Mouse (Mus musculus): Measurements from ENCODE around the gene Cntnap1. TPM values are rescaled to one million over a fixed set of nuclear protein-coding genes. Genes with fewer than 3 reads are reported as not detected.
"Not testable (repeated sequence)": the region's sequence is repeated elsewhere in the genome, so short reads cannot be mapped to it uniquely, and the experiment has no call there.

Gene Cntnap1
- polyA plus RNA-seq, 1 experiment from 2014 or later, result 0.09 TPM

DNA sequence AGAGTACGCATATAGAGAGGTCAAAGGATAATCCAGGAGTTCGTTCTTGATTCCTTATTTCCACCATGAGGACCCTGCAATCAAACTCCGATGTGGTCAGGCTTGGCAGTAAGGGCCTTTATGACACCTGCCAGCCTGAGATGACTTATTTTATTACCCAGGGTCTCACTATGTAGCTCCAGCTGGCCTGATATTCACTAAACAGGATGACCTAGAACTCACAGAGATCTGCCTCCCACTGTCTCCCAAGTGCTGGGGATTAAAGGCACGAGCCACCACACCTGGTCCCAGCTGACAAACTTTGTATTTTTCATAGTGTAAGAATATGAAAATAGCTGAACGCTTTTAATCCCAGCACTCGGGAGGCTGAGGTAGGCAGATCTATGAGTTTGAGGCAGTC is 15.2 kb upstream of the Cntnap1 start:
- 60% methylated on average over 6 of the region's 6 CpGs for WGBS
- no peaks in the 10 kb centered on the region for H3K9me3 ChIP-seq (replicated peaks)
- peaks cover 30% of the 10 kb centered on the region for H3K27me3 ChIP-seq (ENCODE audit: low read depth, poor library complexity, severe bottlenecking)
- peaks cover 13% of the 10 kb centered on the region for H3K4me1 ChIP-seq
- no peaks in the 10 kb centered on the region for H3K36me3 ChIP-seq
- DNase-seq (ENCODE audit: low spot score), result no peak
- no peak overlapping the region for H3K4me3 ChIP-seq
- no peak overlapping the region for H3K27ac ChIP-seq

DNA sequence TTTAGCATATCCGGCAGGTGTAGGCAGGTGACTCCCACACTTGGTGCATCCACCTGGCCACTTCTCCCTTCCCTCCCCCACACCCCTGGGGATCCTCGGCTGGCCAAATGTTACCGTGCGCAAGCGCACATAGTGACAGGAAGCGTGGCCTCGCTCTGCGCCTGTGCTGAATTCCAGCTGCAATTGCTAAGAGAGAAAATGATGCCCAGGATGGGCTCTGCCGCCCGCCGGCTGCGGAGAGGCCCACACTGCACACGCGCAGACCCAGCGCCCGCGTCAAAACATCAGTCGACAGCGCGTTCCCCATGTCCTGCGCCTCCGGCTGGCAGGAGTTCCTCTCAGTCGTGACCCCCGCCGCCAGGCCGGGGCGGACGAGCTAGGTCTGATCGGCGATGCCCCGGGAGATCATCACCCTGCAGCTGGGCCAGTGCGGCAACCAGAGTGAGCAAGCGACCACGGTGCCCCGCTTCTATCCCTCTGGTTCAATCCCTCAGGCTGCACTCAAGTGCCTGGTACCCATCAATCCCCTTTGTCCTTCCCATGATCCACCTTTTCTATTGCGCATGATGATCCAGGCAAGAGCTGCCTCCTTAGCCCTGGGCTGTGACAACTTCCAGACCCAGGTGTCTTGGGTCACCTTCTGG is 14.5 kb upstream of the Cntnap1 start, which contains the start of gene Tubg2:
Gene Tubg2, plus strand, starts transcription at position 180 of the 644 bp plus-strand sequence.
- Histone ChIP-seq H3K27ac (peak within 1 kb of the TSS; percentile 70), H3K36me3 (no peaks in the 10 kb centered on the region), H3K9me3 (replicated peaks) (no peaks in the 10 kb centered on the region), H3K4me1 (peaks cover 13% of the 10 kb centered on the region), H3K4me3 (peak within 1 kb of the TSS; percentile 50), H3K27me3 (ENCODE audit: low read depth, poor library complexity, severe bottlenecking) (peaks cover 37% of the 10 kb centered on the region)
- 2% methylated on average over 36 of the region's 36 CpGs for WGBS
- peak; percentile 71 for DNase-seq (ENCODE audit: low spot score)

DNA sequence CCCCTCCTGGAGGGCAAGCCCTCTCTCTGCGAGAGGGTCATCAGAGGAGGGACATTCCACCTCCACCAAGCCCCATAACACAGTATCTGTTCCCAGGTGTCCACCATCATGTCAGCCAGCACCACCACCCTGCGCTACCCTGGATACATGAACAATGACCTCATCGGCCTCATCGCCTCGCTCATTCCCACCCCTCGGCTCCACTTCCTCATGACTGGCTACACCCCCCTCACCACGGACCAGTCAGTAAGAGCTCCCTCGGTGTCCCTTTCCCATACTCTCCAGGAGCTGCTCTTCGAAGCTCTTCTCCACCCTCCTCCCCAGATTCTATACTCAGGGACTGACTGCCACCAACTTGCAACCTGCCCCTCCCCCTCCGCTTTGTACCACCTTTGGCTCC is 10.2 kb upstream of the Cntnap1 start:
- H3K36me3 ChIP-seq; DNase-seq (ENCODE audit: low spot score); H3K9me3 ChIP-seq (replicated peaks); H3K27ac ChIP-seq; H3K4me3 ChIP-seq: not testable (repeated sequence)
- Histone ChIP-seq H3K27me3 (ENCODE audit: low read depth, poor library complexity, severe bottlenecking) (peaks cover 78% of the 10 kb centered on the region), H3K4me1 (peaks cover 38% of the 10 kb centered on the region)
- 78% methylated on average over 10 of the region's 10 CpGs for WGBS

DNA sequence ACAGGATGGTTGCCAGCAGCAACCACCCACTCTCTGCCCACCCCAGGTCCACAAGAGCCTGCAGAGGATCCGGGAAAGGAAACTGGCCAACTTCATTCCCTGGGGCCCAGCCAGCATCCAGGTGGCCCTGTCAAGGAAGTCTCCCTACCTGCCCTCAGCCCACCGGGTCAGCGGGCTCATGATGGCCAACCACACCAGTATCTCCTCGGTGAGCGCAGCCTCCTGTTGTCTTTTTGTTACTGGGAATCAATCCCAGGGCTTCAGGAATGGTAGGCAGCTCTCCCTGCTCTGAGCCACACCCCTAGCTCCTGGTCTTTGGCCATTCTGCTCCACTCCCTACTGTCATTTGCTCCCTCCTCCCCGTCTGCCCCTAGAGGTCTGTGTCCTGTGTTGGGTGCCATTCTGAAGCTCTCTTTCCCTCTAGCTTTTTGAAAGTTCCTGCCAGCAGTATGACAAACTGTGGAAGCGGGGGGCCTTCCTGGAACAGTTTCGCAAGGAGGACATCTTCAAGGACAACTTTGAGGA is 9.3 kb upstream of the Cntnap1 start:
- not testable (repeated sequence) for H3K9me3 ChIP-seq (replicated peaks); H3K27ac ChIP-seq; H3K36me3 ChIP-seq; DNase-seq (ENCODE audit: low spot score); H3K4me3 ChIP-seq
- Histone ChIP-seq H3K4me1 (peaks cover 38% of the 10 kb centered on the region), H3K27me3 (ENCODE audit: low read depth, poor library complexity, severe bottlenecking) (peaks cover 83% of the 10 kb centered on the region)
- 79% methylated on average over 8 of the region's 8 CpGs for WGBS

- no peak overlapping the region for H3K27ac ChIP-seq
- 89% methylated on average over 15 of the region's 15 CpGs for WGBS
- peaks cover 83% of the 10 kb centered on the region for H3K27me3 ChIP-seq (ENCODE audit: low read depth, poor library complexity, severe bottlenecking)
- no peak for DNase-seq (ENCODE audit: low spot score)
- peaks cover 32% of the 10 kb centered on the region for H3K4me1 ChIP-seq
- H3K36me3 ChIP-seq, result peaks cover 7% of the 10 kb centered on the region
- no peaks in the 10 kb centered on the region for H3K9me3 ChIP-seq (replicated peaks)
- no peak overlapping the region for H3K4me3 ChIP-seq
Observed at GRCm38 (mm10) chr11:101161551-101161950, 8.8 kb upstream of the Cntnap1 start.

- H3K4me1 ChIP-seq, result peaks cover 32% of the 10 kb centered on the region
- no peak for DNase-seq (ENCODE audit: low spot score)
- H3K4me3 ChIP-seq, result no peak overlapping the region
- H3K36me3 ChIP-seq, result peaks cover 7% of the 10 kb centered on the region
- no peaks in the 10 kb centered on the region for H3K9me3 ChIP-seq (replicated peaks)
- WGBS, result 47% methylated on average over 5 of the region's 5 CpGs
- no peak overlapping the region for H3K27ac ChIP-seq
- H3K27me3 ChIP-seq (ENCODE audit: low read depth, poor library complexity, severe bottlenecking), result peaks cover 85% of the 10 kb centered on the region
Observed at GRCm38 (mm10) chr11:101162301-101162700, 8.0 kb upstream of the Cntnap1 start.

DNA sequence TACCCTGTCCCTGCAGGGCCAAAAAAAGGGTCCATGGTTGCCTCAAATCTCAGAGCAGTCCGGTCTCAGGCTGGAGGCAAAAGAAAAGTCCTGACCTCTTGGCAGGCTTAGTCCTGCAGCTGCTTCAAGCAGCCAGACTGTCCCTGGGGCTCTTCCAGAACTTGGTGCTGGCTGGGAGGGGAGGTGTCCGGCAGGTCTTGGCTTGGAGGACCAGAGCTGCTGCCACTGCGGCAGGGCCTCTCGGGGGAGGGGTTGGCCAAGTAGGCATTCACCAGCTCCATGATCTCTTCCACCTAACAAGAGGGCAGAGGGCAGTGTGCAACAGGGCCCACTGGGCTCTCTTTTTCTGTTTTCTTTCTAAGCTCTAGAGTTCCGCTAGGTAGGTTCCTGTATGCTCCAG is 7.6 kb upstream of the Cntnap1 start:
- Histone ChIP-seq H3K4me1 (peaks cover 36% of the 10 kb centered on the region), H3K27ac (no peak overlapping the region), H3K9me3 (replicated peaks) (no peaks in the 10 kb centered on the region), H3K4me3 (no peak overlapping the region), H3K36me3 (peaks cover 7% of the 10 kb centered on the region), H3K27me3 (ENCODE audit: low read depth, poor library complexity, severe bottlenecking) (peaks cover 85% of the 10 kb centered on the region)
- WGBS, result 51% methylated on average over 5 of the region's 5 CpGs
- DNase-seq (ENCODE audit: low spot score), result no peak

DNA sequence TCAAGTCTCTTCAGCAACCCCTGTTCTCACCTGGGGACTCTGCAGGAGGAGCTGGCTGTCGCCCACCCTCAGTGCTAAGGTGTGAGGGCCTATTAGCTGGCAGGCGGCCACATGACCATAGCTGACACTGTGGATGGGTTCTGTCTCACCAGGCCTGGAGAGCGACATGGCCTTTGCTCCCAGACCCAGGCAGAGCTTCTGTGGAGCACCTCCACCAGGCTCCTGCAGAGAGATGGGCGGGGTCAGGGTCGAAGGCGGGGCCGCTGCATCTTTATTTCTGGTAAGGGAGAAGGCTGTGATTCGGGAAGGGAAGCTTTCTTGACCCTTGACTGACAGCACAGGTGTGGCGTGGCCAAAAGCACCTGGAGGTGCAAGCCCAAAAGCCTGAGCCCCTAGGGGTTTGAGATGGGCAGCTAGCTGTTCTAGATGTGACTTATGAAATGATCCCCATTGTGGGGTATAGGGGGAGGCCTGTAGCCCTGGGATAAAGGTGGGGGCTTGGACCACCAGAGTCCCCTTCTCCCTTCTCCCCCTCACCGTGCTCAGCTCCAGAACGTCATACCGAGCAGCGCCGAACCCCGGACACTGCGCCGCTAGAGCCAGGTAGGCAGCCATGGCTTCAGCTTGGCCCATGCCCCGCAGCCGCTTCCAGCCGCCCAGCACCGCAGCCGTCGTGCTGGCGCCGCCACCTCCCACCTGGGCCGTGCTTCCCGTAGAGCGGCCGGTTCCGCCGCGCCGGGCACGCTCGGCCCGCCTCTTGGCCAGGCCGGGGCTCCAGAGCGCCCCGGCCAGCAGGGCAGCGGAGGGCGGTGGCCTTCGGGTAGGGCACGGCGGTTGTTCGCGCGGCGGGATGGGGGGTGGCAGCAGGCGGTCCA is 6.6 kb upstream of the Cntnap1 start:
- Histone ChIP-seq H3K4me3 (peak overlapping the region; percentile 52), H3K4me1 (peaks cover 38% of the 10 kb centered on the region), H3K27ac (peak overlapping the region; percentile 67), H3K9me3 (replicated peaks) (no peaks in the 10 kb centered on the region), H3K27me3 (ENCODE audit: low read depth, poor library complexity, severe bottlenecking) (peaks cover 89% of the 10 kb centered on the region), H3K36me3 (peaks cover 7% of the 10 kb centered on the region)
- no peak for DNase-seq (ENCODE audit: low spot score)
- 3% methylated on average over 49 of the region's 49 CpGs for WGBS

GRCm38 (mm10) chr11:101164351-101164665 is 6.0 kb upstream of the Cntnap1 start:
- H3K9me3 ChIP-seq (replicated peaks), result no peaks in the 10 kb centered on the region
- H3K36me3 ChIP-seq, result peaks cover 7% of the 10 kb centered on the region
- WGBS, result 1% methylated on average over 21 of the region's 21 CpGs
- H3K4me3 ChIP-seq, result peak overlapping the region; percentile 52
- H3K27me3 ChIP-seq (ENCODE audit: low read depth, poor library complexity, severe bottlenecking), result peaks cover 92% of the 10 kb centered on the region
- H3K27ac ChIP-seq, result peak overlapping the region; percentile 67
- no peak for DNase-seq (ENCODE audit: low spot score)
- H3K4me1 ChIP-seq, result peaks cover 38% of the 10 kb centered on the region

GRCm38 (mm10) chr11:101164677-101165580 is 5.4 kb upstream of the Cntnap1 start:
- no peak for DNase-seq (ENCODE audit: low spot score)
- H3K27me3 ChIP-seq (ENCODE audit: low read depth, poor library complexity, severe bottlenecking), result peaks cover 98% of the 10 kb centered on the region
- peaks cover 44% of the 10 kb centered on the region for H3K4me1 ChIP-seq
- no peaks in the 10 kb centered on the region for H3K9me3 ChIP-seq (replicated peaks)
- peaks cover 7% of the 10 kb centered on the region for H3K36me3 ChIP-seq
- WGBS, result 3% methylated on average over 35 of the region's 35 CpGs
- peak overlapping the region; percentile 52 for H3K4me3 ChIP-seq
- no peak overlapping the region for H3K27ac ChIP-seq

GRCm38 (mm10) chr11:101166357-101166756 is 4.0 kb upstream of the Cntnap1 start:
- H3K4me1 ChIP-seq, result peaks cover 59% of the 10 kb centered on the region
- DNase-seq (ENCODE audit: low spot score), result no peak
- 48% methylated on average over 14 of the region's 14 CpGs for WGBS
- H3K9me3 ChIP-seq (replicated peaks), result no peaks in the 10 kb centered on the region
- no peak overlapping the region for H3K27ac ChIP-seq
- peaks cover 96% of the 10 kb centered on the region for H3K27me3 ChIP-seq (ENCODE audit: low read depth, poor library complexity, severe bottlenecking)
- H3K4me3 ChIP-seq, result no peak overlapping the region
- H3K36me3 ChIP-seq, result peaks cover 7% of the 10 kb centered on the region

DNA sequence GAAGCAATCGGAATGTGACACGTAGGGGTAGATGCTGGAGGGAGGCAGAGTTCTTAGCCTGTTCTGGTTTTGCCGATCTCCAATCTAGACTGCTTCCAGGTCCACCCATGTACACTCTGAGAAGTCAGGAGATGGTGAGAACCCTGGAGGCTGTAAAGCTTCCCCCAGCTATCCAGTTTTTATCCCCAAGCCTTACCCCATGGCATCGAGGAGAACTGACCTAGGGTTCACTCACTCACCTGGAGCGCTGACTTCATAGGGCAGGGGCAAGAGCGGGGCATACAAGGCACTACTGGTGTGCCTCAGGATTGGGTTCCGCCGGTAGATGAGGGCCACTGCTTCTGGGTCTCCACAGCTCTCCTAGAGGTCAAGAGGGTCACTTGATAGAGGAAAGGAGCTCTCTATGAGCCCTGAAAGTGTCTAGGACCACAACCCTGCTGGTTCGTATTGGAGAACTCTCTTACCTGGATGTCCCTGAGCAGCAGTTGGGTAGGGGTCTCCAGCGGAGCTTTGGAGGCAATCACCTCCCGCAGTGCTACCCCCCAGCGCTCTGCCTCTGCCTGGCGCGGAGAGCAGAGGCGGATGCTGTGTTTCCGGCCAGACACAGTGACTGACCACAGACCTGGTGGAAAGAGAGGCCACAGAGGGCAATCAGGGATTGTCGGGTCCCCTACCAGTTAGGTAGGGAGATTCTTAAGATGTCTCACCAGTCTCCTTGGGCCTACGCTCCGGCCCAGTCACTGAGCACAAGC is 2.9 kb upstream of the Cntnap1 start:
- no peak for DNase-seq (ENCODE audit: low spot score)
- Histone ChIP-seq H3K27me3 (ENCODE audit: low read depth, poor library complexity, severe bottlenecking) (peaks cover 93% of the 10 kb centered on the region), H3K36me3 (peaks cover 5% of the 10 kb centered on the region), H3K4me3 (no peak overlapping the region), H3K27ac (no peak overlapping the region), H3K9me3 (replicated peaks) (no peaks in the 10 kb centered on the region), H3K4me1 (peaks cover 69% of the 10 kb centered on the region)
- WGBS, result 39% methylated on average over 19 of the region's 19 CpGs
